ENCODE assay signal across 15 mouse cellular contexts in genomic region chr13:34741254-34741653, GRCm38 (mm10). TPM values are rescaled to one million over a fixed set of nuclear protein-coding genes. Genes with fewer than 3 reads are reported as not detected.
DNase-seq lines count a peak whose midpoint lies in the region; ATAC-seq and TF ChIP-seq lines count a peak whose summit lies in the region.
"Had no signal": no experiment of that assay in that cellular context is flagged by ENCODE, and none has a peak within 500 bp of the region (broad histone marks: within the 10 kb centered on the region; RNA-seq: fewer than 3 reads in every experiment).

No protein-coding gene starts in this region.

- no peaks in the 10 kb centered on the region for H3K79me2 ChIP-seq in CH12.LX (replicated peaks; ENCODE audit: control insufficient read depth, extremely low read depth, insufficient read depth, poor library complexity, severe bottlenecking)

- H3K4me1 ChIP-seq in CH12.LX (ENCODE audit: control insufficient read depth in 1 of 2, insufficient read depth in 2 of 2) (peaks cover 0 to 13% of the 10 kb centered on the region in 2 experiments; a peak in 2 of 4 replicates), G1E (ENCODE audit: insufficient read depth, low read depth, low read length) (no peaks in the 10 kb centered on the region)
- H3K4me1 ChIP-seq: hindbrain, embryonic 15.5 days had no signal

- H3K27ac ChIP-seq in left cerebral cortex, adult 2 months, result no peak overlapping the region
- H3K27ac ChIP-seq in CH12.LX (ENCODE audit: insufficient read depth, low read depth), result no peak overlapping the region
- H3K27ac ChIP-seq: hindbrain, embryonic 15.5 days; macrophage had no signal

- intact Hi-C loops in left cerebral cortex, adult 2 months (cut with DNase I), result no loop called here

- no peak for ATAC-seq in G1E (ENCODE audit: extremely low read depth, insufficient number of reproducible peaks, low FRiP score, poor library complexity, severe bottlenecking)
- 0 out of 2 replicates have a peak, but pooled peaks have one; percentile 34 for ATAC-seq in megakaryocyte progenitor cell, adult 5-6 weeks (replicated peaks; ENCODE audit: poor library complexity)

- no peak overlapping the region for H3K4me2 ChIP-seq in CH12.LX (ENCODE audit: insufficient read depth, low read depth, poor library complexity, severe bottlenecking)
- H3K4me2 ChIP-seq: hindbrain, embryonic 15.5 days had no signal

- peak; percentile 25 for TF ChIP-seq CTCF in left cerebral cortex, adult 2 months (IDR thresholded peaks at IDR 0.05)
- TF ChIP-seq CTCF in CH12.LX (conservative IDR thresholded peaks at IDR 0.05 in 1 of 2, IDR thresholded peaks at IDR 0.05 in 1 of 2; ENCODE audit: low read depth in 2 of 2, low read length in 2 of 2) (peak; percentile 10 to 46; a peak in 3 of 4 replicates), G1E (IDR thresholded peaks at IDR 0.05; ENCODE audit: low read depth, low read length) (peak; percentile 30; the same call in 1 of the 2 replicates)

- DNase-seq in left cerebral cortex, adult 2 months (ENCODE audit: extremely low spot score in 1 of 2, low spot score in 2 of 2), result peak in 1 of 2 experiments; percentile 3
- DNase-seq in left cerebral cortex, adult 18-20 months (ENCODE audit: low spot score in 2 of 2), result no peak
- DNase-seq in CH12.LX (ENCODE audit: extremely low read depth), result peak; percentile 17
- no peak for DNase-seq in G1E (ENCODE audit: low spot score)
- no peak for DNase-seq in yolk sac, embryonic 10.5 days (ENCODE audit: low spot score)
- DNase-seq in layer of hippocampus, adult 11-12 months (ENCODE audit: low spot score), result no peak
- DNase-seq: cerebellum, postnatal 36 days; spleen, adult 18-20 months; thymus, postnatal 25 days had no signal

- no peak for TF ChIP-seq POLR2A in CH12.LX (IDR thresholded peaks at IDR 0.05; ENCODE audit: low read depth, low read length)

- no peak overlapping the region for H3K9ac ChIP-seq in CH12.LX (ENCODE audit: insufficient read depth, low read depth)
- H3K9ac ChIP-seq: hindbrain, embryonic 15.5 days had no signal

- dilution Hi-C loops in CH12.LX (cut with MboI; ENCODE audit: extremely low pct_ligation_motif_present, extremely low pct_unique_long_range_greater_than_20kb, low sequenced_read_pairs), result no loop called here

- in situ Hi-C loops in CH12.LX (cut with MboI; ENCODE audit: low pct_ligation_motif_present, low pct_unique_long_range_greater_than_20kb, low sequenced_read_pairs), result no loop called here

- peak; percentile 19 for TF ChIP-seq RAD21 in CH12.LX (IDR thresholded peaks at IDR 0.05; ENCODE audit: low read depth, low read length)

- H3K4me3 ChIP-seq in left cerebral cortex, adult 2 months, result no peak overlapping the region
- H3K4me3 ChIP-seq in CH12.LX (replicated peaks in 1 of 3; ENCODE audit: low read depth in 2 of 3, low read length in 2 of 3, poor library complexity in 1 of 3) (no peak overlapping the region), G1E (ENCODE audit: low read depth, low read length) (no peak overlapping the region)
- H3K4me3 ChIP-seq: hindbrain, embryonic 15.5 days had no signal

- H3K36me3 ChIP-seq in CH12.LX (replicated peaks in 1 of 2; ENCODE audit: control insufficient read depth in 1 of 2, insufficient read depth in 1 of 2, low read length in 1 of 2) (no peaks in the 10 kb centered on the region), G1E (replicated peaks) (no peaks in the 10 kb centered on the region)
- H3K36me3 ChIP-seq: hindbrain, embryonic 15.5 days had no signal

- H3K9me3 ChIP-seq in CH12.LX (replicated peaks; ENCODE audit: low read length), result no peaks in the 10 kb centered on the region
- 0 out of 2 replicates have a peak, but pooled peaks cover 1% of the 10 kb centered on the region for H3K9me3 ChIP-seq in G1E (replicated peaks)
- H3K9me3 ChIP-seq: hindbrain, embryonic 15.5 days had no signal

- TF ChIP-seq EP300 in CH12.LX (IDR thresholded peaks at IDR 0.05; ENCODE audit: low read length), result no peak

- H3K27me3 ChIP-seq in CH12.LX (replicated peaks), result no peaks in the 10 kb centered on the region
- peaks cover 4% of the 10 kb centered on the region for H3K27me3 ChIP-seq in G1E (ENCODE audit: insufficient read depth, low read length)
- H3K27me3 ChIP-seq: hindbrain, embryonic 15.5 days had no signal

TF ChIP-seq in CH12.LX, 34 proteins besides CTCF, POLR2A, EP300 and RAD21:
- TF ChIP-seq SMC3 (IDR thresholded peaks at IDR 0.05; ENCODE audit: low read depth, low read length), result peak; percentile 12; the same call in 1 of the 2 replicates
- no peak for TF ChIP-seq USF2 (conservative IDR thresholded peaks at IDR 0.05; ENCODE audit: low read depth, low read length)
TF ChIP-seq in CH12.LX: peak in this region for 1.

RNA-seq across cellular contexts. Expression of gene Fam50b, which starts 6.6 kb away (rescaled TPM):
- total RNA-seq in left cerebral cortex, adult 2 months (2021), result not detected
- not detected for total RNA-seq in left cerebral cortex, adult 18-20 months (2021)
- total RNA-seq in CH12.LX (2012; rRNA removed) (0.08 and 0.13 TPM in 2 replicates), CH12.LX (2014; rRNA removed) (0.24 TPM in 1 of 2 replicates, not detected in the other), G1E (2014; fragmentation: Nextera tagmentation) (not detected in 2 replicates), G1E (2017) (not detected in 2 replicates)
- polyA plus RNA-seq in CH12.LX (2012; ENCODE audit: insufficient read length, low read depth) (not detected in 2 replicates), G1E (2012) (not detected in 2 replicates)
- not detected in 2 replicates for total RNA-seq in megakaryocyte progenitor cell, adult 5-6 weeks (2015)
- not detected in 2 replicates for total RNA-seq in megakaryocyte progenitor cell, adult 5-6 weeks (2017)
- total RNA-seq: adrenal gland, postnatal 4 days; left cerebral cortex, postnatal 36 days had no signal
- polyA plus RNA-seq: frontal cortex, adult 2 months; hindbrain, embryonic 15.5 days; macrophage had no signal
